ENCODE assay signal across 8 mouse cellular contexts in genomic region chr8:12672056-12672881, GRCm38 (mm10). TPM values are rescaled to one million over a fixed set of nuclear protein-coding genes. Genes with fewer than 3 reads are reported as not detected.
DNase-seq lines count a peak whose midpoint lies in the region; ATAC-seq and TF ChIP-seq lines count a peak whose summit lies in the region.

Tubgcp3 (minus strand) TSS chr8:12672248.

- H3K9me3 ChIP-seq in ES-E14 (ENCODE audit: control insufficient read depth, insufficient read depth, low read depth, low read length) = no peaks in the 10 kb centered on the region
- no peaks in the 10 kb centered on the region for H3K9me3 ChIP-seq in forebrain, embryonic 16.5 days (ENCODE audit: control insufficient read depth, low read length)
- no peaks in the 10 kb centered on the region for H3K9me3 ChIP-seq in lung, embryonic 14.5 days (ENCODE audit: low read depth, low read length)

- no peak for TF ChIP-seq CTCF in layer of hippocampus, adult 2 months (conservative IDR thresholded peaks at IDR 0.05)
- TF ChIP-seq CTCF in lung, embryonic 14.5 days (IDR thresholded peaks at IDR 0.05; ENCODE audit: low read depth) = no peak
- no peak for TF ChIP-seq CTCF in olfactory bulb, adult 2 months (IDR thresholded peaks at IDR 0.05; ENCODE audit: insufficient read depth, low read depth, low read length)
- TF ChIP-seq CTCF in thymus, adult 2 months (IDR thresholded peaks at IDR 0.05; ENCODE audit: borderline replicate concordance, control insufficient read depth, extremely low read depth, insufficient read depth, low read length, poor library complexity) = 0 out of 2 replicates have a peak, but pooled peaks have one; percentile 34

- peak; percentile 95 for ATAC-seq in forebrain, embryonic 16.5 days
- peak; percentile 97 for ATAC-seq in lung, embryonic 14.5 days (ENCODE audit: insufficient read depth)

- WGBS in forebrain, embryonic 16.5 days = under 1% methylated on average over 64 of the region's 65 CpGs
- under 1% methylated on average over 65 of the region's 65 CpGs for WGBS in lung, embryonic 14.5 days
- WGBS in olfactory bulb, adult 2 months = under 1% methylated on average over 65 of the region's 65 CpGs
- WGBS in thymus, adult 2 months = 5% methylated on average over 65 of the region's 65 CpGs

- H3K9ac ChIP-seq in ES-E14 (ENCODE audit: insufficient read depth, low read depth, low read length, poor library complexity, severe bottlenecking) = peak within 1 kb of the TSS; percentile 88
- peak within 1 kb of the TSS; percentile 91 for H3K9ac ChIP-seq in forebrain, embryonic 16.5 days (replicated peaks; ENCODE audit: low read depth, low read length)
- H3K9ac ChIP-seq in lung, embryonic 14.5 days = peak within 1 kb of the TSS; percentile 93

- H3K27me3 ChIP-seq in forebrain, embryonic 16.5 days (replicated peaks; ENCODE audit: control insufficient read depth, insufficient read depth, low read length) = no peaks in the 10 kb centered on the region; the same call in 1 of the 2 replicates
- H3K27me3 ChIP-seq in lung, embryonic 14.5 days (ENCODE audit: insufficient read depth, low read length) = no peaks in the 10 kb centered on the region
- H3K27me3 ChIP-seq in thymus, adult 2 months (ENCODE audit: control insufficient read depth, insufficient read depth, low read length) = no peaks in the 10 kb centered on the region

- in situ Hi-C loops in ES-E14 (cut with MboI; ENCODE audit: low sequenced_read_pairs in 2 of 2, unreplicated experiment in 2 of 2) = no loop called here

- TF ChIP-seq POLR2A in olfactory bulb, adult 2 months (IDR thresholded peaks at IDR 0.05; ENCODE audit: insufficient read depth, low read depth, low read length) = peak; percentile 85
- TF ChIP-seq POLR2A in thymus, adult 2 months (IDR thresholded peaks at IDR 0.05; ENCODE audit: control insufficient read depth, extremely low read depth, insufficient read depth, low read length, poor library complexity) = peak; percentile 70; the same call in 1 of the 2 replicates

- intact Hi-C loops in heart, postnatal 36 days (cut with DNase I) = loop anchor here (5.0 kb wide), 2 partner anchors 85 to 435 kb away; partner anchors contain the start of genes Atp11a, Cul4a and Pcid2

- no peaks in the 10 kb centered on the region for H3K36me3 ChIP-seq in ES-E14 (ENCODE audit: control insufficient read depth, insufficient read depth, low read length, poor library complexity, severe bottlenecking)
- H3K36me3 ChIP-seq in forebrain, embryonic 16.5 days (ENCODE audit: control insufficient read depth, insufficient read depth) = no peaks in the 10 kb centered on the region
- no peaks in the 10 kb centered on the region for H3K36me3 ChIP-seq in lung, embryonic 14.5 days (ENCODE audit: insufficient read depth)
- no peaks in the 10 kb centered on the region for H3K36me3 ChIP-seq in thymus, adult 2 months (ENCODE audit: control insufficient read depth, insufficient read depth, low read length)

- no peak within 1 kb of the TSS for H3K27ac ChIP-seq in ES-E14 (ENCODE audit: insufficient read depth, low read depth, low read length, poor library complexity, severe bottlenecking)
- H3K27ac ChIP-seq in forebrain, embryonic 16.5 days (ENCODE audit: low read length) = peak within 1 kb of the TSS; percentile 87
- peak within 1 kb of the TSS; percentile 96 for H3K27ac ChIP-seq in layer of hippocampus, adult 2 months
- H3K27ac ChIP-seq in lung, embryonic 14.5 days (ENCODE audit: low read depth) = peak within 1 kb of the TSS; percentile 64
- peak within 1 kb of the TSS; percentile 88 for H3K27ac ChIP-seq in olfactory bulb, adult 2 months (ENCODE audit: insufficient read depth, low read depth, low read length)
- no peak within 1 kb of the TSS for H3K27ac ChIP-seq in thymus, adult 2 months (ENCODE audit: control insufficient read depth, insufficient read depth, low read length)

- peaks cover 0 to 3% of the 10 kb centered on the region in 2 experiments; a peak in 1 of 4 replicates for H3K4me1 ChIP-seq in ES-E14 (ENCODE audit: control insufficient read depth in 2 of 2, insufficient read depth in 2 of 2, low read length in 2 of 2, poor library complexity in 1 of 2)
- H3K4me1 ChIP-seq in forebrain, embryonic 16.5 days (replicated peaks; ENCODE audit: control insufficient read depth, insufficient read depth, low read length) = peaks cover 16% of the 10 kb centered on the region
- no peaks in the 10 kb centered on the region for H3K4me1 ChIP-seq in lung, embryonic 14.5 days (ENCODE audit: insufficient read depth)
- no peaks in the 10 kb centered on the region for H3K4me1 ChIP-seq in olfactory bulb, adult 2 months (ENCODE audit: control insufficient read depth, insufficient read depth, low read length)
- H3K4me1 ChIP-seq in thymus, adult 2 months (replicated peaks; ENCODE audit: control insufficient read depth, insufficient read depth, low read length) = peaks cover 6% of the 10 kb centered on the region; the same call in 1 of the 2 replicates

- peak; percentile 82 for DNase-seq in ES-E14 (ENCODE audit: low read depth, low spot score)
- peak; percentile 86 for DNase-seq in cerebellum, adult 11-12 months
- DNase-seq in heart, postnatal 36 days = peak; percentile 92 to 93
- DNase-seq in layer of hippocampus, adult 2 months (ENCODE audit: low spot score in 2 of 2) = peak; percentile 89 to 92
- peak; percentile 98 for DNase-seq in lung, embryonic 14.5 days
- peak; percentile 86 for DNase-seq in thymus, adult 2 months

- H3K4me2 ChIP-seq in forebrain, embryonic 16.5 days (ENCODE audit: low read length) = peak within 1 kb of the TSS; percentile 81
- H3K4me2 ChIP-seq in lung, embryonic 14.5 days = peak within 1 kb of the TSS; percentile 86

- H3K4me3 ChIP-seq in ES-E14 (ENCODE audit: insufficient read depth in 1 of 2, low read depth in 1 of 2, low read length in 2 of 2, poor library complexity in 1 of 2, severe bottlenecking in 1 of 2) = peak within 1 kb of the TSS; percentile 82 to 92
- H3K4me3 ChIP-seq in forebrain, embryonic 16.5 days (replicated peaks; ENCODE audit: low read length) = peak within 1 kb of the TSS; percentile 89
- peak within 1 kb of the TSS; percentile 85 for H3K4me3 ChIP-seq in layer of hippocampus, adult 2 months
- H3K4me3 ChIP-seq in lung, embryonic 14.5 days (ENCODE audit: low read depth, low read length) = peak within 1 kb of the TSS; percentile 94
- H3K4me3 ChIP-seq in olfactory bulb, adult 2 months (ENCODE audit: insufficient read depth, low read depth, low read length) = peak within 1 kb of the TSS; percentile 91
- H3K4me3 ChIP-seq in thymus, adult 2 months (ENCODE audit: control insufficient read depth, insufficient read depth, low read length) = peak within 1 kb of the TSS; percentile 65

TF ChIP-seq in ES-E14, 5 proteins besides CTCF, POLR2A, EP300 and RAD21:
- TF ChIP-seq HCFC1 (IDR thresholded peaks at IDR 0.05; ENCODE audit: borderline replicate concordance, insufficient read depth, low read length) (peak; percentile 32; the same call in 1 of the 2 replicates), MAFK (IDR thresholded peaks at IDR 0.05; ENCODE audit: insufficient read depth, low read depth, low read length) (no peak), ZNF384 (IDR thresholded peaks at IDR 0.05; ENCODE audit: low read depth, low read length) (no peak)

RNA-seq across cellular contexts. Expression of gene Tubgcp3, which starts in this region (rescaled TPM):
- total RNA-seq in ES-E14 (2012; rRNA removed) = 24.5 and 26.3 TPM in 2 replicates
- polyA plus RNA-seq in forebrain, embryonic 16.5 days (2015; fragmentation: Nextera tagmentation; extraction: Ambion mirVana) = 43.9 and 47.7 TPM in 2 replicates
- 10 to 100 TPM; 12.4 to 14.0 TPM for total RNA-seq in heart, postnatal 36 days (2021)
- total RNA-seq in layer of hippocampus, adult 2 months (2021) = 10 to 100 TPM; 35.7 to 37.4 TPM
- polyA plus RNA-seq in lung, embryonic 14.5 days (2014; fragmentation: Nextera tagmentation; extraction: Ambion mirVana) = 57.2 and 59.3 TPM in 2 replicates
- polyA plus RNA-seq in olfactory bulb, adult 2 months (2012; ENCODE audit: insufficient read depth, insufficient read length, low replicate concordance, missing spikeins) = not detected in 2 replicates
- 114 and 116 TPM in 2 replicates for polyA plus RNA-seq in thymus, adult 2 months (2012; rRNA removed)

Comparison
In these comparisons a context has a peak if more than half of its experiments do, and no peak if none do; other contexts are left out.
1. H3K27ac ChIP-seq: peak in forebrain, embryonic 16.5 days (single experiment), layer of hippocampus, adult 2 months (single experiment), lung, embryonic 14.5 days (single experiment) and olfactory bulb, adult 2 months (single experiment); none in ES-E14 (single experiment) and thymus, adult 2 months (single experiment).
2. Peak in every context shown above with its lines, with median percentiles within 50 percentile points of each other: DNase-seq, H3K4me3 ChIP-seq and H3K9ac ChIP-seq.